Mouse (Mus musculus) right cerebral cortex, postnatal 25 days (tissue): ENCODE data around the gene Dlg1.

Experiments
- DNase-seq: peaks from one replicate; pipeline ENCODE4 v3.0.0; 2022

Gene Dlg1

DNA sequence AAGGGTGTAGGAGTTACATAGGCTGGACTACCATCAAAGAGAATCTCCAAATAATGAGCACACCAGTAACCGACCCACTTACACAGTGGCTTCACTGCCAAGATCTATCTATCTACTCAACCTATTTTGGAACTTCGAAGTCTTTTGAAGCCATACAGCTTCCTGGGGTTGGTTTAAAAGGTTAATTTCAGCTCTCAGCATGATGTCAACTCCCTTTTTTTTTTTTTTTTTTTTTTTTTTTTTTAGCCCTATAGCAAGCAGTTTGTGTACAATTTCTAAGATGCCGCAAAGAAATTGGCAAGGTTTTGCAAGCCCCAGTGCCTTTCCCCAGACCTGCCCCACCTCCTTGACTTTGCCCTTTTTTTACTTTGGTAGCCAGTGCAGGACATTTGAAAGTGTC, 202.0 kb downstream of the Dlg1 start:
- DNase-seq = no peak

DNA sequence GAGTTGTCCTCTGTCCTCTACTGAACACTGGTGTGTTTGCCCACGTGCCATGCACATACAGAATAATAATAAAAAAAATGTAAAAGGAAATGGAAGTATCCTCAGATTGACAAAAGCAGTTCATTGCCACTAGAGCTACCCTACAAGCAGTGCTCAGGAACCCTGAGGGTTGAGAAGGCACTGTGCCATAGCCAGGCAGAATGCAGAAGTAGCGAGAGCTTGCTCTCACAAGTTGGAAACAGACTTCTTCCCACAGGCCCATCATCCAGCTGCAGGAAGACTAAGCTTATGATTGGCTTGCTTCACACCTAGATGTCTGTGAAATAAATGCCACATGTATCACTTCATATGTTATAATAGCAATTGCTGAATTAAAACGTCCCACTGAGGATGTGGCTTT, 203.7 kb downstream of the Dlg1 start:
- no peak for DNase-seq

DNA sequence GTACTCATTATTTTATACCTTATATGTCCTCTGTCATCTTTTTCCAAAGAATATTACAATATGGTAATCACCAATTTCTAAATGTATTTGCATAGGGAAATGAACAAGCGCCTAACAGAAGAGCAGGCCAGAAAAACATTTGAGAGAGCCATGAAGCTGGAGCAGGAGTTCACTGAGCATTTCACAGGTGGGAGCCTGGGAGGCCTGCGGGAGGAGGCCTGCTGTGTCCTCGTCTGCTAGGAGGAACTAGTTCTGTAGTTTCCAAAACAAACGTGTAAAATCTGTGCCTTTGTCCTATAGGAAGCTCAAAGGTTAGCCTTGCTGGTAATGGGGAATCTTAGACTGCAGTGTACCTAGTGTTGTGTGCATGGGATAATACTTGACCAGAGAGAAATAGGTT, 204.5 kb downstream of the Dlg1 start:
- DNase-seq = peak; percentile 1

DNA sequence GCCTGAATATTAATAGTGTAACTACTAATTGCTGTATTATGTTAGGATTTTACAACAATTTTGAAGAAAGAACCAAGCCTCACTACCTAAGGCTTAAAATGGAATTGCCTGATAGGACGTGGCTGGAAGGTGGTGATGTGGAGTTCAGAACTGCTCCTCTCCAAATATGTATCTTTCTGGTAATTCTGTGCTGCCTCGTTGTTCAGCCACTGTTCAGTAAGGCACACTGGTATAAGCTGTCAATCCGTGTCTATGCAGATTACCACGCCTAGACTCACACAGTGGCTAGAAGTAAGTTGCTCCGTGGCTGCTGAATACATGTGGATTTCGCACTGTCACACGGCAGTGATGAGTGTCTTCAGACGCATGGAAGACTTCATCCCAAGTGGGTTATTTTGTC, 210.5 kb downstream of the Dlg1 start:
- DNase-seq = no peak

DNA sequence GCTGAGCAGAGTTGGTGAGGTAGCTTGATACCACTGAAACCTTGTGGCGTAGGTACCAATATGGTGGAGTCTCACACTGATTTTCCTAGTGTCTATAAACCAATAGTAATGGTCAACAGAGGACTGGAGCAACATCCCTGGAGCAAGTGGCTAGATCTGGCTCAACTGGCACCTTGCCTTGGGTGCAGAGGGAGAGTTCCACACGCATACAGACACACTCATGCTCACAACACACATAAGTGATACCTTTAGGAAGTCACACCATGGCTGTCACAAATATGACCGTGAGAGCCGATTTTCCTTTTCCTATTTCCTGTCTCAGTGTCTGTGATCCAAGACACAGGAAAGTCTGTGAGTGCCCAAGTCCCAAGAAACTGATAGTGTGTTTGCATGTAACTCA, 212.1 kb downstream of the Dlg1 start:
- DNase-seq = no peak

DNA sequence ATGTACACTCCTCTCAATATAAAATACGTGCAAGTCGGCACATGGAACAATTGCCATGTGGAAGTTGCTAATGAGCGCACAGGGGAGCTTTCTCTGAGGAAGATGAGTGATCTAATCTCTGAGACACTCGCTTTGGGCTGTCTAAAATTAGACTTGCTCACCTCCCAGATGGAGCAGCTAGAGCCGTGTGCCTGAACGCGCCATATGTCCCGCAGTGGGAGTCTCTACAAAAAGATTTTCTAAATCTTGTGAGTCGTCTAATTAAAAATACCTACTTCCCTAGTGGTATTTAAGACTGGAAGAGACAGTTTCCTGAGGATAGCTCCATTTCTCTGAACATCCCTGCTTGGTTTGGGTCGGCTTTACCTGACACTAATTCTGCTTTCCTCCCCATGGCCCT, 213.1 kb downstream of the Dlg1 start:
- peak; percentile 74 for DNase-seq

DNA sequence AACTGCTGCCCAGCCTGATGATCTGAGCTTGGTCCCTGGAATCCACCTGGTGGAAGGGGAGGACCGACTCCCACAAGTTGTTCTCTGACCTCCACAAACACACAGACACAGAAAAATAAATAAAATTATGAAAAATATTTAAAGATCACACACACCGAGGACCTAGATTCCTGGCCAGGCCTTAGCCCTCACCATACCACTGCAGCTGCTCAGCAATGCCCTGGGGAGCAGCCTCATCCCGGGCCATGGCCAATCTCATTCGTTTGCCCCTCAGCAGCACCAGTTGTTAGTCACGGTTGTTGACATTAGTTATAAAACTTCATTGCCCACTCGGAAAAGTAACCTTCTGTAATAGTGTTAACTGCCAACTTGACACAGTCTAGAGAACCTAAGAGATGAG, 214.8 kb downstream of the Dlg1 start:
- no peak for DNase-seq

DNA sequence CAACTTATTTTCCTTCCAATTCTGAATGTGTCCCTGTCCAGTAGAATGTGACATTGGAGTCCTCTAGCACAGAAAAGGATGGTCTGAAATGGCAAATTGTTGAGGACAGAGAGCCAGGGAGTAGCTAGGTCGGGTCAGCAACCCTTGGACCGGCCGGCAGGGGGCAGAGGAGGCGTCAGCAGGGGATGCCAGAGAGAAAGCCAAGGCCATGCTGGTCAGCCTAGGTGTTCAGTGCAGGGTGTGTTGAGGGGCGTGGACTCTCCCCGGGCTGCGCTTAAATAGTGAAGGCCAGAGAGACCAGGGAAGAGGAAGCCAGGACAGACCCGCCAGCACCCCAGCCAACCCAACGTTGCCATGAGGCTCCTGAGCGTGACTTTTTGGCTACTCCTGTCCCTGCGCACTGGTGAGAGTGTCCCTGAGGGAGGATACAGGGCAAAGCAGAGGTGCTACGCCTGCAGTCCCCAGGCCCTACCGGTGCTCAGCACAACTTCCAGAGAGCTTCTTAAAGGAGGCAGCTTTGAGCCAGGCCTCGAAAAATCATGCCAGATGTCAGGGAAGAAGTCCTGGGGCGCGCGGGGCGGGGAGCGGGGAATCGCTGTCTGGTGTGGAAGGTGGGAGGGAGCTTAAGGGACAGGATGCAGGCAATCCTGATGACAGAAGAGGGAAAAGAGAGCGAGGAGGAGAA, 215.5 kb downstream of the Dlg1 start, which contains the start of gene Meltf:
Gene Meltf, plus strand, starts transcription at position 238 of the 685 bp plus-strand sequence.
- DNase-seq = no peak

DNA sequence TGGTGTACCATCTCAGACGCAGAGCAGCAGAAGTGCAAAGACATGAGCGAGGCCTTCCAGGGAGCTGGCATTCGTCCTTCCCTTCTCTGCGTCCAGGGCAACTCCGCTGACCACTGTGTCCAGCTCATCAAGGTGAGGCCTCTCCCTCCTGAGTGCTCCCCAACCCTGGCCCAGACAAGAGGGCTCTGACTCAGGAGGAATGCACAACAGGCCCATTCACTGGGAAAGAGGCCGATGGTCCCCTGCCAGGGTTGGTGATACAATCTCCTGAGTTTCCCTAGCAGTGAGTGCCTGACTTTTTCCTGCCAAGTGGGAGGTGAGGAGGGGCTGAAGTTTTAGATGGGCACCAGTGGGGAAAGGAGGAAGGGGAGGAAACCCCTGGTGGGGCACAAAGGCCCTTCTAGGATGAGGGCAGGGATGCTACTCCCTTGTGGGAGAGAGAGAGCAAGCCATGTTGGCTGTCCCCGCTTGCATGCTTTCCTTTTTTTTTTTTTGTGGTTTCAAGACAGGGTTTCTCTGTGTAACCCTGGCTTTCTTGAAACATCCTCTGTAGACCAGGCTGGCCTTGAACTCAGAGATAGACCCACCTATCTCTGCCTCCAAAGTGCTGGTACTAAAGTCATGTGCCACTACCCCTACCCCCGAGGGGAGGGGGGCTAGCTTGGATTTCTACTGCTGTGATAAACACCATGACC, 217.1 kb downstream of the Dlg1 start:
- DNase-seq = no peak

DNA sequence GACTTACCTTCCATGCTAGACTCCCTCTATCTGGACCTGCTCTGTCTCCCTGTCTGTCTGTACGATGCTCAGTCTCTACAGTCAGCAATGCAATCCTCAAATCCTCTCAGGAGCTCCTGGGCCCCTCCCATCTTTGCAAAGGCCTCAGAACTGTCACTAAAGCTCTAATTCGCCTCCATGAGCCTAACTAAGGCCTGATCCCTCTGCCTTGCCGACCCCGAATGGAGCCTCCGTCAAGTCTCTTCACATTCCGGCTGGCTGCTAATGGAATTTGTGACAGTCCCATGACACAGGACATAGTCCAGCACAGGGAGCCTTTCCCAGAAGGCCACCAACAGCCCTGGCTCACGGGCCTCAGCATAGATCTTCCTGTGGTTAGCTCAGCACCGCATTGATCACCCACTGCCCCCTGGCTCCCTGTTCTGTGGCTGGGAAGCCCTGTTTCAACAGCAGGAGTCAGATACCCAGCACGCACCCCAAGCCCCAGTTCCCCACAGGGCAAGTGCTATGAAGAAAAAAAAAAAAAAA, 219.2 kb downstream of the Dlg1 start:
- DNase-seq = no peak

DNA sequence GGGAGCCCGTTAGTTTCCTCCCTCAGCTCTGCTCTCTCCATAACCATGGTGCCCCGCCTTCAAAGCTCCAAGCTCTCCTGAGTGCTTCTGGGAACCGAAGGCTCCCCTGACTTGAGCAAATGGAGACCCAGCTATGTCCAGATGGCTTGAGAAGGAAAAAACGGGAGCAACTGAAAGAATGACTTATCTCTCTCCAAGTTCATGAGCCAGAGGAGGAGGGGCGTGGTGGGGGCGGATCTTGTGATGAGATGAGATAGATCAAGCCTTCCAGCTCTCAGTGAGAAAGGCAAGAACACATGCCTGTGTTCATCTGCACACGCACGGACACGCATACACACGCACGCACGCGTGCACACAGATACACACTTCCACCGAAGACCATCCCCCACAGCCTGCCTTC, 220.1 kb downstream of the Dlg1 start:
- no peak for DNase-seq

DNA sequence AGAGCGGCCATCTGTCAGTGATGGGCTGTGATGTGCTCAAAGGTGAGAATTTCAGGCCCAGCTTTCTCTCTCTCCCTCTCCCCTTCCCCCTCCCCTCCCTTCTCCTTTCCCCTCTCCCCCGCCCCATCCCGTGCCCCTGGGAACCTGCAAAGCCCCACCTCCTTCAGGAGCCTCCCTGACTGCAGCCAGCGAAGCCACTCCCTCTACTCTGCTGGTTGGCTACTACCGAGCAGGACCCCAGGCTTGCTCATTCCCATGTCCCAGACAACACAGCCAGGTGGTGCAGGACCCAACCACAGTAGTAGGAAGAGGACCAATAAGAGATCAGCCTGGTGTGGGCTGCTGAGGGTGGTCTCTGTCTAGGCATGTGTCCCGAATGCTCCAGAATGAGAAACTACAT, 220.7 kb downstream of the Dlg1 start:
- no peak for DNase-seq

DNA sequence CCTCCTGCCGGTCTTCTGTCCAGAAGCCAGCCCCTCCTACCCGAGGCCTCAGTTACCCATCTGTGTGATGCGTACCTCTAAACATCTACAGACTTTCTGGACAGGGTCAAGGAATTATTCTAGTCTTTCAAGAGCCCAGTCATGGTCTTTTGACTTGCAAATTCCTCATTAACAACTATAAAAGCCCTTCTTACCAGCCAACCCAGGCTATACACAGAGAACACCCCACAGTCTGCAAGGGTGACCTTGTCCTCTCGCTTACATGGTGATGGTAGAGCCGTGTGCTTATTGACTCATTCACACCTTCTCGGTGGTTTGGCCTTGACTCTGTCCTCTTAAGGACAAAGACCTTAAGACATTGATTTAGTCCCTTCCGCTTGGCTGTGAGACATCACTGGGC, 227.7 kb downstream of the Dlg1 start:
- DNase-seq = no peak

DNA sequence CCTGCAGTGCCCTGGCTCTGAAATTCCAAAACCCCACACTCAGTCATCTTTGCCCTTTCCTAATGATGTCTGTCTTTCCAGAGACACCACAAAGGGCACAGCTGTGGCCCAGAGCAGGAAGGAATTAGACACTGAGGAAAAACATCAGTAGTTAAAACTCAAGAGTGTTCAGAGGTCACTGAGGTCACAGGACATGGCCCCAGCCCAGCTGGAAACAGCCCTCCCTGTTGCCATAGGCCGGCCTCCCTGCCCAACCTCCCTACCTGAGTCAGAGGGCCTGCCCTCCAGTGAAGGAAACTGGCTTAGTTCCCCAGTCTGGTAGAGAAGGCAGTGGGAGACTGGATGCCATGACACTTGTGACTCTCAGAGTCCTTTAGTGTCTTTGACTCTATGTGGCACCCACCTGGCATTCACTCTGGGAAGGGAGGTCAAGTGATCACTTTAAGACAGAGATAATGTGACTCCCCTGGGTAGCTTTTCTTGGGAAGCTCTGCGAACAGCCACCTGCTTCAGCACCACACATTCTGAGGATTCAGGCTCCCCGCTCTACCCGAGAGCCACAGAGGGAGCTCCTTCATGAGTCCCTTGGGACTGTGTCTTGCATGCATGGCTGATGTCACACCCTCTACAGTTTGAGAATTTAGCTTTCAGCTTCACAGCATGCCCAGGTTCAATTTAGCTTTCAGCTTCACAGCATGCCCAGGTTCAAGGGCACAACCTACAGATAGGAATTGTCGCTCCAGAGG, 230.3 kb downstream of the Dlg1 start:
- DNase-seq = no peak

DNA sequence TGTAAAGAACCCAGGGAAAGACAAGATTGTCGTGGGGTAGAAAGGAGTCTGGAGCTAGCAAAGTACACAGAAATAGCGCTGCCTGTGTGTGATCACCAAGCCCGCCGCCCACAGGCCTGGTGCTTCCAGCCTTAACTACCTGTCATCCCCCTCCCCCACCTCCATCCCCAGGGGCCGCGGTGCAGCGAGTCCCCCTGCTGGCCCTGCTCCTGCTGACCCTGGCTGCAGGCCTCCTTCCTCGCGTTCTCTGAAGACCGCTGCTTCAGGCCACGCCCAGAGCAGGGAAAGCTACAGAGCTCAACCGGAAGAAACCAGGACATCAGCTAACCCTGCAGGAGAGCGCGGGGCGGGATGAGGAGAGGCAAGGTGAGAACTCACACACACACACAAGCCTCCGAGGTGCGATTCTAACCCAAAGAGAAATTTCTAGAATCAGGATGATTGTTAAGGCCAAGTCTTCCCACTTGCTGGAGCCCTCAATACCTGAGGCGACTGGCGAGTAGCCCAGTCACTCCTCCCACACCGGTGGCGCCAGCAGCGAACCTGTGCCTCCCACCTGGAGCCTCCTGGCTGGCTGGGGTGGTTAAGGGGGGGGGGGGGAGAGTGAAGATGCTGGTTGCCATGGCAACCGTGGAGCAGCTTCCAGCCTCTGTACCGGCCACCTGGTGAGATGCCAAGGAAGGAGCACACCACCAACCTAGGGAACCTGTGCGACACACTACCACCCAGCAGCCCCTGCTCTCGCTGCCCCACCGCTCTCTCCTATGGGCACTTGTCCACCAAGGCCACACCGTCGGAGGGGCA, 233.9 kb downstream of the Dlg1 start:
- peak; percentile 83 for DNase-seq

DNA sequence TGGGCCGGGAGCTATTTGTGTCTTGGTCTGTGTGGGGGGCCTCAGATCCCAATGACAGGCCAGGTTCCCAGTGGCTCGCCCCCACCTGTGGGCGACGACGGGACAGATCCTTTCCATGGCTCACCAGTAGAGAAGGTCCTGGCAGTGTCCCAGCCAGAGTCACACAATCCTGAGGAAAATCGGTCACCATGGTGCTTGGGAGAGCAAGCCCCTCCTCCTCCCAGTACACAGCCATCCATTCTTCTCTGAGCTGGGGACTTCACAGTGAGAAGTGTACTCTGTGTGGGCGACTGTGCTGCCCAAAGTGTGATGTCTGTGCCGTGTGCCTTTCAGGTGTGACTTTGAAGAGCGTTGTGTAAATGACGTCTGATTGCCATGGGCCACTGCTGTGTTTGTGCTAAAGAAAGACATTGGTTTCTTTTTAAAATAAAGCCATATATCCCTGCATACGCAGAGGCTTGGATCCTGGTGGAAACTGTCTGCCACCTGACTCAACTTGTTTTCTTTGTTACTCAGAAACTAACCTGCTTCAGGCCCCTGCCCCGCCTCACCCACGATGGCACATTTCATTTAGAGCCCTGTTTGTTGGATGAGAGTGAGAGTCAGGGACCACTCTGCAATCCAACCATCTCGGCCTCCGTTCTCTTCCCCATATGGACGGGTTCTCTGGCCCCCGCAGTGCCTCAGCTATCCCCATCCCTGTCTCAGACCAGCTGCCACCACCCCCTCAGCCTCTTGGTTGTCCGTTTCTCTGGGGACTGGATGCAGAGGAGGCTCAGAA, 235.5 kb downstream of the Dlg1 start:
- DNase-seq = peak; percentile 87

DNA sequence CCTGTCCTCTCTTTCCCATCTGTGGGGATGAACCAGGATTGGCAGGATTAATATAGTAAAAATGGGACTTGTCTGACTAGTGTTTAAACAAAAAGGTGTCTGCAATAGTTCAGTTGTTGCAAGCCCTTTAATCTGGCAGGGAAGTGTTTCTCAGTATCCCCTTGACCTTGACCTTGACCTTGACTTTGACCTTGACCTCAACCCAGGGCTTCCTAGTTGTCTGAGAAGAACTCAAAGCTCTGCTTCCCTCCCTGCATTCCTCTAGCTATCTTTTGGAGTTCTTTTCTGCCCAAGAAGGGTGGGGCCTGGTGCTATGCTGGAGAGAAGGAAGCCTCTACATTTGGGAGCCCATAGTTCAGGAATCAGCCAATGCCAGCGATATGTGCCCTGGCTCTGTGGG, 238.6 kb downstream of the Dlg1 start:
- DNase-seq = no peak

DNA sequence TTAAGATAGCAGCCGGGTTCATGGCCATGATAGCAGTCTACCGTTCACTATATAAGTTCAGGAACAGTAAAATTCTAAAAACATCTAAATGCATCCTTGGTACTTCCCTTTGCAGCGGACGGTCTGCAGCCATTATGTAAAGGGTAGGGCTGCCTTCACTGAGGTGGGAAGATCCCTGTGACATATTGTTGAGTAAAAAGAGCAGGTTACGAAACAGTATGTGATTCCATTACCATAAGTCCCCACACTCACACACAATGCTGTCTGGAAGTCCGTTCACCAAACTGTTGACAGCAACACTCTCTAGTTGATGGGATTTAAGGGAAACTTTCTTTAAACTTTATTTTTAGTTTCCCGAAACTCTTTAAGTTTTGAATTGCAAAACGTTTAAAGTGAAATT, 240.0 kb downstream of the Dlg1 start:
- no peak for DNase-seq

DNA sequence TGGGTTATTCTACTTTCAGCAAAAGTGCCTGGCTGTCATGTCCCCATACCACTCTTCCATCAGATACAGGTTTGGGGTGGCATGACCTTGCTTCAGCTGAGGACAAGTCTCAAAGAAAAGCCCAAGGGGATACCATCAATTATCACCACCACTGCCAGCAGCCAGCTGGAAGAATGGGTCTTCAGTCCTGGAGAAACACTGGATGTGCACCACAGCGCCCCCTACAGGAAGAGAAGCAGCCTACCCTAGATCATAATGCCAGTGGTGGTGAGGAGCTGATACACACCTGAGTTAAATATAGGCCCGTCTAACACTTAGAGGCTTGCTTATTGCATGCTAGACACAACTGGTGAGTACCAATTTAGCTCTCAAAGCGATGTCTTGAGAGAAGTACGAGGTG, 242.1 kb downstream of the Dlg1 start:
- DNase-seq = no peak

DNA sequence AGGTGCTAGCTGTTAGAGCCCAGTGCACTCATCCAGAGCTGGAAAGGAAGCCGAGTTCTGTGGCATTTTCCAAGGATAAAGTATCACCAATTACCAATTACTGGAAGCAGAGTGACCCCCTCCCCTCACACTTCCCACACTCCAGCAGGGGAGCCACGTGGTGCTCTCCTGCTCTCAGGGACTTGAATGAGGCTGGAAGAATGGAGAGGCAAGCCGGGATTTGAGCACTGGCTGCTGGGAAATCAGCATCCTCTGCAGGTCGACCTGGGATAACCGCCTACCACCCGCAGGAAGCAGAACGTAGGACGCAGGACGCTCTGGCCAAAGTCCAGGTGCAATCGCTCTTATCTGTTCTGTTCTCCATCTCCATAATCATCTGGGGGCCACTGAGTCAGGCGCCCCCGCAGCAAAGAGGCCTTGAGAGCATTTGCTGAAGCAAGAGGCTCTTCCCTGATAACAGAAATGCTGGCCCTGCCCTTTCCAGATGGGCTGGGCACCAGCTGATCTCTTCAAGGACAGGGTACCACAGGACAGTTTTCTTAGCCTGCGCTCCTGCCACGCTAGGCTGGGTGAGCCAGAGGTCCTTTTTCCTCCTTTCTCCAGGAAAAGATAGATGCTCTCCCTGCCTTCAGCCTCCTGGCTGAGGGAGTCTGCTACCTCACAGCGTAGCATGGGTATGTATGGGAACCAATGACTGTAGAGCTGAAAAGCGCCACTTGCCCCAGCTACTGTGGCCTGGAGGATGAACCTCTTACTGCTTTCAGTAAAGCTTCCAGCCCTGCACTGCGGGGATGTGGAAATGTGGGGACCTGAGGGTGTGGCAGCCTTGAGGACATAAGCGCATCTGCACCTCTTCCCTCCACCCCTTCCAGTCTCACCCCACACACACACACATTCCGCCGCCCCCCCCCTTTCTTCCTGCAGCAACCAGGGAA, 242.9 kb downstream of the Dlg1 start:
- DNase-seq = no peak

DNA sequence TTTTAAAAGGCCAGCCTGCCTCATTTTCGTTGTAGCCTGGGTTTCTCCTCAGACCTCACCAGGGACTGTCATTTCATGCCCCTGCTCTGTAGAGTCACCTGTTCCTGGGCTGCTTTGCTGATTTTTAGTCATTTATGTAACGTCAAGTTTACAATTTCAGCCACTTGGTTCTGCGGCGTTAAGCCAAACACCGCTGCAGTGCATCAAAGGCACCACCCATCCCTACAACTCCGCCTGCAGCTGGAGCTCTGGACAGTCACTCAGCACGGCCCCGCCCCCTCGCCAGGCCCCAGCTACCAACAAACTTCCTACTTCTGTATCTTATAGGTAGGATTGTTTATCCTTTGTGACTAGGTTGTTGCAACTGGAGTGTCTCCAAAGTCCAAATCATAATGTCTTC, 243.7 kb downstream of the Dlg1 start:
- DNase-seq = no peak
